8 mouse cellular contexts compared by ENCODE assay signal in genomic region chr9:88073165-88073564, GRCm38 (mm10).
DNase-seq lines count a peak whose midpoint lies in the region; ATAC-seq and TF ChIP-seq lines count a peak whose summit lies in the region.
"Had no signal": no experiment of that assay in that cellular context is flagged by ENCODE, and none has a peak within 500 bp of the region (broad histone marks: within the 10 kb centered on the region; RNA-seq: fewer than 3 reads in every experiment).

No protein-coding gene starts in this region.

- no peak overlapping the region for H3K4me2 ChIP-seq in midbrain, embryonic 16.5 days (ENCODE audit: low read length)

- WGBS in midbrain, embryonic 10.5 days, result 14% methylated on average over 6 of the region's 6 CpGs
- WGBS in midbrain, embryonic 16.5 days, result 13% methylated on average over 6 of the region's 6 CpGs
- WGBS in limb, embryonic 10.5 days, result 17% methylated on average over 6 of the region's 6 CpGs

- H3K27me3 ChIP-seq in midbrain, embryonic 10.5 days (ENCODE audit: low read depth, poor library complexity, severe bottlenecking), result no peaks in the 10 kb centered on the region
- no peaks in the 10 kb centered on the region for H3K27me3 ChIP-seq in midbrain, embryonic 16.5 days (ENCODE audit: control insufficient read depth, insufficient read depth, low read depth, low read length)
- H3K27me3 ChIP-seq in limb, embryonic 10.5 days (ENCODE audit: low read depth, poor library complexity, severe bottlenecking), result peaks cover 14% of the 10 kb centered on the region; the same call in 1 of the 2 replicates

- no peak overlapping the region for H3K9ac ChIP-seq in midbrain, embryonic 16.5 days (ENCODE audit: low read depth, low read length)

- no peaks in the 10 kb centered on the region for H3K9me3 ChIP-seq in midbrain, embryonic 10.5 days (replicated peaks)
- no peaks in the 10 kb centered on the region for H3K9me3 ChIP-seq in midbrain, embryonic 16.5 days (replicated peaks; ENCODE audit: control insufficient read depth, low read length, poor library complexity, severe bottlenecking)
- no peaks in the 10 kb centered on the region for H3K9me3 ChIP-seq in limb, embryonic 10.5 days (replicated peaks)

- DNase-seq in midbrain, embryonic 10.5 days (ENCODE audit: low spot score), result peak; percentile 38
- peak; percentile 63 for DNase-seq in adrenal gland, postnatal 10 days
- DNase-seq in limb, embryonic 10.5 days (ENCODE audit: low spot score), result peak; percentile 69
- DNase-seq in right cerebral cortex, postnatal 36 days (ENCODE audit: low spot score in 2 of 2), result peak; percentile 4 to 34

- ATAC-seq in midbrain, embryonic 16.5 days, result no peak
- peak; percentile 49 to 62; a peak in 2 of 4 replicates for ATAC-seq in hematopoietic stem cell, adult 5-6 weeks (replicated peaks in 1 of 2; ENCODE audit: insufficient read depth in 1 of 2, low FRiP score in 2 of 2, low TSS enrichment in 1 of 2, low read depth in 1 of 2, poor library complexity in 2 of 2, severe bottlenecking in 2 of 2)

- no peak overlapping the region for H3K27ac ChIP-seq in midbrain, embryonic 10.5 days (replicated peaks)
- no peak overlapping the region for H3K27ac ChIP-seq in midbrain, embryonic 16.5 days (ENCODE audit: low read length)
- H3K27ac ChIP-seq in cortical plate, adult 2 months (ENCODE audit: insufficient read depth, low read length), result no peak overlapping the region
- H3K27ac ChIP-seq in limb, embryonic 10.5 days, result peak overlapping the region; percentile 57; the same call in 1 of the 2 replicates

- H3K4me1 ChIP-seq in midbrain, embryonic 10.5 days, result no peaks in the 10 kb centered on the region
- H3K4me1 ChIP-seq in midbrain, embryonic 16.5 days (ENCODE audit: control insufficient read depth, insufficient read depth, low read length), result no peaks in the 10 kb centered on the region
- no peaks in the 10 kb centered on the region for H3K4me1 ChIP-seq in cortical plate, adult 2 months (ENCODE audit: control insufficient read depth, insufficient read depth, low read length)
- H3K4me1 ChIP-seq in limb, embryonic 10.5 days, result peaks cover 74% of the 10 kb centered on the region

- no peaks in the 10 kb centered on the region for H3K36me3 ChIP-seq in midbrain, embryonic 10.5 days
- no peaks in the 10 kb centered on the region for H3K36me3 ChIP-seq in midbrain, embryonic 16.5 days (ENCODE audit: control insufficient read depth, insufficient read depth, low read length)
- H3K36me3 ChIP-seq in limb, embryonic 10.5 days, result no peaks in the 10 kb centered on the region

- peak; percentile 55 for TF ChIP-seq CTCF in cortical plate, adult 2 months (IDR thresholded peaks at IDR 0.05; ENCODE audit: extremely low read depth, insufficient read depth, low read length)

- TF ChIP-seq POLR2A in cortical plate, adult 2 months (IDR thresholded peaks at IDR 0.05; ENCODE audit: extremely low read depth, insufficient read depth, low read length), result no peak

- H3K4me3 ChIP-seq in midbrain, embryonic 10.5 days, result no peak overlapping the region
- H3K4me3 ChIP-seq in midbrain, embryonic 16.5 days (ENCODE audit: low read depth, low read length), result no peak overlapping the region
- no peak overlapping the region for H3K4me3 ChIP-seq in cortical plate, adult 2 months (ENCODE audit: insufficient read depth, low read length)
- no peak overlapping the region for H3K4me3 ChIP-seq in limb, embryonic 10.5 days
- H3K4me3 ChIP-seq: myocyte had no signal

Comparison
In these comparisons a context has a peak if more than half of its experiments do, and no peak if none do; other contexts are left out.
1. DNase-seq: peak in every context shown above with its lines; median percentile 69 in limb, embryonic 10.5 days; 63 in adrenal gland, postnatal 10 days; 38 in midbrain, embryonic 10.5 days; 19 in right cerebral cortex, postnatal 36 days.